Mouse (Mus musculus): ENCODE measurements at regions not wholly inside any gene's neighbourhood (a gene's known extent, or its start where the extent isn't known, plus 50 kb on each side); places are given as distances from the start of the nearest gene placed in this dataset.

DNA sequence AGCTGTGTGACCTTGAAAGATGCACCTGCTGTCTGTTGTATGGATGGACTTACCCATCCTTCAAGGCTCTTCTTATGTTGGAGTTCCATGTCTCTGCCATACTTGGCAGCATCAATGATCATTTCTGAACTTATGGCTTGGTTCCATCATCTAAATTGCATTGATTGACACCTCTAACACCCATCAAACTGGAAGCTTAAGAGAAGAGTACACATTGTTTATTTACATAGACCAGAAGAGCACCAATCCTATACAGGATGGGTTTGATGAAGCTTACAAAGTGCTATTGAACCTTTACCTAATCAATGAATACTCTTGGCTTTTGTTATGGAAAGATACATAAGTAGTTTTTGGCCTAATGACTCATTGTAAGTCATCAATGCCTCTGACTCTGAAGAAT lies 248.8 kb downstream of the Fam49a start:
- Histone ChIP-seq H3K9me3 (ENCODE audit: low read length) (no peaks in the 10 kb centered on the region), H3K9ac (replicated peaks) (no peak overlapping the region), H3K27me3 (ENCODE audit: insufficient read depth, low read length) (no peaks in the 10 kb centered on the region), H3K4me2 (ENCODE audit: low read depth, low read length) (no peak overlapping the region), H3K27ac (ENCODE audit: low read depth) (no peak overlapping the region), H3K4me1 (ENCODE audit: insufficient read depth) (peaks cover 12% of the 10 kb centered on the region; the same call in 1 of the 2 replicates), H3K4me3 (ENCODE audit: low read depth, low read length) (no peak overlapping the region), H3K36me3 (replicated peaks; ENCODE audit: insufficient read depth, low read length) (no peaks in the 10 kb centered on the region)
- no peak for TF ChIP-seq EP300 (IDR thresholded peaks at IDR 0.05; ENCODE audit: low read depth)
- no peak for TF ChIP-seq CTCF (IDR thresholded peaks at IDR 0.05; ENCODE audit: low read depth)
- ATAC-seq, result peak; percentile 62; the same call in 1 of the 2 replicates
- no peak for DNase-seq

GRCm38 (mm10) chr12:12509164-12509937 lies 247.4 kb downstream of the Fam49a start:
- WGBS (ENCODE audit: insufficient replicate concordance), result 37% methylated on average over 9 of the region's 9 CpGs
- H3K4me2 ChIP-seq (ENCODE audit: low read depth, low read length), result no peak overlapping the region

DNA sequence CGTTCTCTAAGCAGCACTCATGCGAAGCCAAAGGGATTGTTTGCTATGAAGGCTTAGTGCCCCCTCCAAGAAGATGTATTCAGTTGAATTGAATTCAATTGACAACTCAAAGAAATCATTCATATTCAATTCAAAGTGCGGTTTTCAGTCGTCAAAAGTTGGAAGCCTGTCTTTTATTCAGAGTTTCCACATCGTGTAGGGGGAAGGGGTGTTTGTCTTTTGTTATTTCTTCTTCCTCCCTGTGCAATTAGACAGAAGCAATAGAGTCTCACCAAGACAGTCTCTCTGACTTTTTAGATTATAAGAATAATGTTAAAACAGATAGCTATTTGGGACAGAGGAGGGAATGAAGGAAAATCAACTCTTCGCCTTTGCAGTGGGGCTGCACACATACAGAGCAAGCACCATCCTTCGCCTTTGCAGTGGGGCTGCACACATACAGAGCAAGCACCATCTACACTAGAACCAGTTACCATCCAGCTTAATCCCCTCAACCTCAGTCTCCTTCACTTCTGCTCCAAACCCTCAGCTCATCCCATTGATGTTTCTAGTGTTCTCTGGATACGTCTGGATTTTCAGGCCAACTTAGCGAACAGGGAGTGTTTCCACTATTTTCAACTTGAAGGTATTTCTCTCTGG lies 246.7 kb downstream of the Fam49a start:
- Histone ChIP-seq H3K4me2 (ENCODE audit: low read depth, low read length) (no peak overlapping the region), H3K27ac (ENCODE audit: low read depth) (no peak overlapping the region), H3K27me3 (ENCODE audit: insufficient read depth, low read length) (no peaks in the 10 kb centered on the region), H3K36me3 (replicated peaks; ENCODE audit: insufficient read depth, low read length) (no peaks in the 10 kb centered on the region), H3K4me1 (ENCODE audit: insufficient read depth) (peaks cover 12% of the 10 kb centered on the region; the same call in 1 of the 2 replicates), H3K4me3 (ENCODE audit: low read depth, low read length) (no peak overlapping the region), H3K9me3 (ENCODE audit: low read length) (no peaks in the 10 kb centered on the region), H3K9ac (replicated peaks) (no peak overlapping the region)
- TF ChIP-seq CTCF (IDR thresholded peaks at IDR 0.05; ENCODE audit: low read depth) (no peak), EP300 (IDR thresholded peaks at IDR 0.05; ENCODE audit: low read depth) (no peak)
- DNase-seq, result no peak
- no peak for ATAC-seq
- WGBS (ENCODE audit: insufficient replicate concordance), result 71% methylated on average over 9 of the region's 9 CpGs

More at GRCm38 (mm10) chr12:12509164-12509937, 247.4 kb downstream of the Fam49a start:
- H3K27me3 ChIP-seq (ENCODE audit: insufficient read depth, low read length), result no peaks in the 10 kb centered on the region
- DNase-seq (peak; percentile 42), ATAC-seq (peak; percentile 56; the same call in 1 of the 2 replicates)
- no peak overlapping the region for H3K9ac ChIP-seq (replicated peaks)
- H3K4me1 ChIP-seq (ENCODE audit: insufficient read depth), result peaks cover 12% of the 10 kb centered on the region; the same call in 1 of the 2 replicates
- no peaks in the 10 kb centered on the region for H3K36me3 ChIP-seq (replicated peaks; ENCODE audit: insufficient read depth, low read length)
- H3K27ac ChIP-seq (ENCODE audit: low read depth), result no peak overlapping the region
- H3K4me3 ChIP-seq (ENCODE audit: low read depth, low read length), result no peak overlapping the region
- TF ChIP-seq EP300 (IDR thresholded peaks at IDR 0.05; ENCODE audit: low read depth) (no peak), CTCF (IDR thresholded peaks at IDR 0.05; ENCODE audit: low read depth) (no peak)
- no peaks in the 10 kb centered on the region for H3K9me3 ChIP-seq (ENCODE audit: low read length)

DNA sequence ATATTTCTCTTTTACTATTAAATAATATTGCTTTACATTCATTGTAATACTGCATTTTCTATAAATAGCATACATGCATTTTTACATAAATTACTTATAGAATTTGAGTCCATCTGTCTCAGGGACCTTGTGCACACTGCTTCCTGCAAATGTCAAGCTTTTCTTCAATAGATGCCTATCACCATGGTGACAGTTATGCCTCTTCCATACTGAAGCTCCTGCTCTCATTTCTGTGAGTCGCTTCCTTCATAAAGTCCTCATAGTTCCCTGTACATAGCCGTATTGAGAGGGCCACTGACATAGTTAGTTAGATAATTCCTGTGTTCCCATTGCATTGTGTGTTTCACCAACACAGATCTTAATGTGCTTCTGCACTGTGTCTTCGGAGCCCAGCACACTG lies 244.7 kb downstream of the Fam49a start:
- WGBS (ENCODE audit: insufficient replicate concordance), result 85% methylated on average over 3 of the region's 3 CpGs
- Histone ChIP-seq H3K27ac (ENCODE audit: low read depth) (no peak overlapping the region), H3K27me3 (ENCODE audit: insufficient read depth, low read length) (no peaks in the 10 kb centered on the region), H3K4me3 (ENCODE audit: low read depth, low read length) (no peak overlapping the region), H3K4me2 (ENCODE audit: low read depth, low read length) (no peak overlapping the region), H3K9me3 (ENCODE audit: low read length) (no peaks in the 10 kb centered on the region), H3K9ac (replicated peaks) (no peak overlapping the region), H3K4me1 (ENCODE audit: insufficient read depth) (peaks cover 12% of the 10 kb centered on the region; the same call in 1 of the 2 replicates), H3K36me3 (replicated peaks; ENCODE audit: insufficient read depth, low read length) (no peaks in the 10 kb centered on the region)
- ATAC-seq (no peak), DNase-seq (no peak)
- TF ChIP-seq CTCF (IDR thresholded peaks at IDR 0.05; ENCODE audit: low read depth) (no peak), EP300 (IDR thresholded peaks at IDR 0.05; ENCODE audit: low read depth) (no peak)

- H3K9me3 ChIP-seq (ENCODE audit: low read length), result no peaks in the 10 kb centered on the region
- 61% methylated on average over 4 of the region's 4 CpGs for WGBS (ENCODE audit: insufficient replicate concordance)
- H3K4me3 ChIP-seq (ENCODE audit: low read depth, low read length), result no peak overlapping the region
- H3K4me1 ChIP-seq (ENCODE audit: insufficient read depth), result peaks cover 12% of the 10 kb centered on the region; the same call in 1 of the 2 replicates
- H3K27ac ChIP-seq (ENCODE audit: low read depth), result no peak overlapping the region
- no peak for TF ChIP-seq EP300 (IDR thresholded peaks at IDR 0.05; ENCODE audit: low read depth)
- no peak for TF ChIP-seq CTCF (IDR thresholded peaks at IDR 0.05; ENCODE audit: low read depth)
- no peak overlapping the region for H3K9ac ChIP-seq (replicated peaks)
- H3K36me3 ChIP-seq (replicated peaks; ENCODE audit: insufficient read depth, low read length), result no peaks in the 10 kb centered on the region
- no peaks in the 10 kb centered on the region for H3K27me3 ChIP-seq (ENCODE audit: insufficient read depth, low read length)
- no peak for DNase-seq
- no peak overlapping the region for H3K4me2 ChIP-seq (ENCODE audit: low read depth, low read length)
- no peak for ATAC-seq
These were observed 243.7 kb downstream of the Fam49a start for GRCm38 (mm10) chr12:12505590-12505989.

DNA sequence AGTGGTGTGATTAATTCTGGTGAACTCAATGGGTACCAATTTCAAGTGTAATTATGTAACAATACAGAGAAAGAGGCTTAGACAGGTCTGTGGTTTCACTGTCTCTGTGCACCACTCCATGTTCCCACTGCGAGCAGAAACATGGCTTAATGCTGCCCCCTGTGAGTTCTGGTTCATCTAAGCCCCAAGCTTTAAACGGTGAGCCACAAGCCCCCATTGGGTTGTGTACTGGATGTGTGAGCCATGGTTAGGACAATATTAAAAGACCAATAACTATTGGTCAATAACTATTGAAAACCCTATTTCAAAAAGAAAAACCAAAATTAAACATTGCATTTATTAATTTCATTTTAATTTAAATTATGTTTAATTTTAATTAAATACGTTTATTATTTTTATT lies 238.0 kb downstream of the Fam49a start:
- Histone ChIP-seq H3K27me3 (ENCODE audit: insufficient read depth, low read length) (no peaks in the 10 kb centered on the region), H3K36me3 (replicated peaks; ENCODE audit: insufficient read depth, low read length) (no peaks in the 10 kb centered on the region), H3K27ac (ENCODE audit: low read depth) (no peak overlapping the region), H3K4me1 (ENCODE audit: insufficient read depth) (peaks cover 14% of the 10 kb centered on the region), H3K4me3 (ENCODE audit: low read depth, low read length) (no peak overlapping the region), H3K4me2 (ENCODE audit: low read depth, low read length) (no peak overlapping the region), H3K9ac (replicated peaks) (no peak overlapping the region), H3K9me3 (ENCODE audit: low read length) (no peaks in the 10 kb centered on the region)
- no peak for ATAC-seq
- TF ChIP-seq CTCF (IDR thresholded peaks at IDR 0.05; ENCODE audit: low read depth), result 0 out of 2 replicates have a peak, but pooled peaks have one; percentile 10
- no peak for TF ChIP-seq EP300 (IDR thresholded peaks at IDR 0.05; ENCODE audit: low read depth)
- DNase-seq, result no peak
- 45% methylated on average over 3 of the region's 3 CpGs for WGBS (ENCODE audit: insufficient replicate concordance)

Measured in liver, postnatal 0 days (tissue).